Mouse (Mus musculus): ENCODE results near the gene Wbp1.
"Not testable (repeated sequence)": the region's sequence is repeated elsewhere in the genome, so short reads cannot be mapped to it uniquely, and the experiment has no call there.

Gene Wbp1

DNA sequence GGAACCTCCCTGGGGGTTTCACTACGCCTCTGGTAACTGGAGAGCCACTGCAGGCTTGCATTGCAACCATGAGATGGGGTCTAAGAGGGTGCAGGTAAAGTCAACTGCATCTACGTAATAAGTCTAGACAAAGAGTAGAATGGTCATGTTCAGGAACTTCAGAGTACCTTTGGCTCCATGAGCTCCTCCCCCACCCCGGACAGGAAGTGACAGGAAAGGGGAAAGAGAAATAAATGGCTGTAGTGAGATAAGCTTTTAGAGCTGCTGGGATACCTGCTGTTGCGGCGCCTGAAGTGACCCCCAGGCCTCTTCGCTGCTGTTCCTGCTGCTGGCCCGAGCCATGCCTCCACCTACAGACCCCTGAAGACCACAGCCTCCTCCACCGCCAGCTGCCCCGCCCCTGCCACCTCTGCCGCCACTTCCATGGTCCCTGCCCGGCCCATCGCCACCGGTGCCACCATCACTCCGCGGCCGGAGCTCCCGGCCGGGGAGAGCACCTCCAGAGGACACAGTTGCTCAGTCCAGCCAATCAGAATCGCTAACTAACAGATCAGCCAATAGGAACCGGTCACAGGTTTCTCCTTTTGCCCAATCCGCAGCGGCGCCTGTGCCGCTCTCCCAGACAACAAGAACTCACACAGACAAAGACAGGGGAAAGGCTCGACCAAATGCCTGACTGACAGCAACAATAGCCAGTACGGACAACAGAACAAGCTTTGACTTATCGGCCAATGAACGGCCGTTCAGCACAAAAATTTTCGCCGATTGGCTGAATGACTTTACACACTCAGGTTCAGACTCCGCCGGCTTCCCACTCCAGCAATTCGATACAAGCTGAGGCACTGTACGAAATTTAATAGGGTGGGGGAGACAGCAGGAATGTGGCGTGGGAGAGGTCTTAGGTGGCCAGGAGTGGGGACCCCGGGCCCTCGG is at the start of gene Wbp1:
Gene Wbp1, minus strand, starts transcription at position 630 of the 933 bp plus-strand sequence.
- DNase-seq (ENCODE audit: low spot score in 2 of 2), result peak; percentile 72 to 89

GRCm38 (mm10) chr6:83171063-83171462 is 49.7 kb upstream of the Wbp1 start:
- DNase-seq (ENCODE audit: low spot score in 2 of 2), result no peak

DNA sequence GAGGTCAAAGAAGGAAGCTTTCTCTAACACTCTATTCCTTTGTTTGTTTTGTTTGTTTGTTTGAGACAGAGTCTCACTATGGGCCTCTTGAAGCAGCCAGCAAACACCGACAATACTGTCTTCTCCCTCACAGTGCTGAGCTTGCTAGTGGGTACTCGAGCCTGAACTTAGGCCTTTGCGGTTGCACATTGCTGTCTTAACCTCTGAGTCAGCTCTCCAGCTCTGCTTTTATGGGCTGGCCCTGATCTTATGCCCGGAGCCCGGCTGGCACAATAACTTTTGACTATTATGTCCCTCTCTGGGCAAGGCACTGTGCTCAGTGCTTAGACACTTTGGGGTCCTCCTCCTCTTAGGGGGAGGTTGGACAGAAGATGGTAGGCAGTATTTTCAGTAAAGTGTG is 48.5 kb upstream of the Wbp1 start:
- no peak for DNase-seq (ENCODE audit: low spot score in 2 of 2)

DNA sequence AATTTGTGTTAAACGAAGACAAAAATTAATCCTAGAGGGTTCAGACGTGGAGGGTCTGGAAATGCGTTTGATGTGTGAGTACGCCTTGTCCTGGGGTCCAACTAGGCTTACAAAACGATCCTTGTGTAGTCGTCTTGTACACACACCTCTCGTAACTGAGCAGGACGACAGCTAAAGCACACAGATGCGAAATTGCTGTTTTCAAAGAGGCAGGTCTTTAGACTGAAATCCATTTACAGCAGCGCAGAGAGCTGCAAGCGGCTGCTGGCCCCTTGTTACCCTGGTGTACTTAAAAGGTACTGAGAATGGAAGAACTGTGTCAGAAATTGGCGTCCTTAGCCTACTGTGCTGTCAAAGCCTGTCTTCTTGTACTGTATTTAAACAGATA is 44.9 kb upstream of the Wbp1 start:
- DNase-seq (ENCODE audit: low spot score in 2 of 2), result no peak

- DNase-seq (ENCODE audit: low spot score in 2 of 2), result peak; percentile 82 to 93
Measured at GRCm38 (mm10) chr6:83165607-83166242, 44.4 kb upstream of the Wbp1 start, which contains the start of gene Dctn1. Dctn1 (plus strand) TSS chr6:83165920.

DNA sequence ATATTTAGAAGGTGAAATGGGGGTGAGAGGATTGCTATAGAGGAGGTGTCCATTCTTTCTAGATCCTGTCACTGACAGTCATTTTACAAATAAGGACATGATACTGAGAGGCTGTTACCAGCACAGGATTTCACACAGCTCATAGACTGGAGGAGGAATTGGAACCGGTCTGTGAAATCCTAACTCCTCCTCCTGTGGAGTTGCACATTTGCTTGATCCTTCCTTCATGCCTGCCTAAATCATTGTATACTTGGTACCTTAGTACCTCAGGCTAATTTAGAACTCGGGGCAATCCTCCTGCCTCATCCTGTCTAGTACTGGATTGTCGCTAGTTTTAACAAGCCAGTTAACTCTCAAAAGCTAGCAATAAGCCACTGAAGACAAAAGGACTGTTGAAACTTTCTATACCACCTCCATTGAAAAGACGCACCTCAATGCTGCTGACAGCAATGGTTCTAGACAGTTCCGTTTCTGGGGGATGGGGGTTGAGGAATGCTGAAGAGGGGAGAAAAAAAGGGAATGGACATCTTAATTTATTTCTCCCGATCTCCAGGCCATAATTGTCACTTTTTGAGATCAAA is 43.8 kb upstream of the Wbp1 start:
- DNase-seq (ENCODE audit: low spot score in 2 of 2), result no peak

DNA sequence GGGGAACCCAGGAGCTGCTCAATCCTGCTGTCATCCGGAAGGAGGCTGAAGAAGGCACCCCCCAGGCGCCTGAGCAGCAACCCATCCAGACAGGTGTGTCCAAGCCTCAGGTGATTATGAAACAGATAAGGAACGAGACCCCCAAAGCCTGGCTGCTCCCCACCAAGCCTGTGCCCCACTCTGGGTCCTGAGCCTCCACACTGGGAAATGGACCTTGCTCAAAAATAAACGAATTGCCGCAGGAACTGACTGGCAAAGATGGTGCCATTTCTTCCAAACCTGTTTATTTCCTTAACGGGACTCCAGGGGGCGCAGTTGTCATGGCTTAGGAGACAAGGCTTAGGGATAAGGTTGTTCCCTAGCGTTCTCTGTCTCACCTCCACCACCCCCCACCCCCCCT is 41.3 kb upstream of the Wbp1 start:
- peak in 1 of 2 experiments; percentile 65 for DNase-seq (ENCODE audit: low spot score in 2 of 2)

DNA sequence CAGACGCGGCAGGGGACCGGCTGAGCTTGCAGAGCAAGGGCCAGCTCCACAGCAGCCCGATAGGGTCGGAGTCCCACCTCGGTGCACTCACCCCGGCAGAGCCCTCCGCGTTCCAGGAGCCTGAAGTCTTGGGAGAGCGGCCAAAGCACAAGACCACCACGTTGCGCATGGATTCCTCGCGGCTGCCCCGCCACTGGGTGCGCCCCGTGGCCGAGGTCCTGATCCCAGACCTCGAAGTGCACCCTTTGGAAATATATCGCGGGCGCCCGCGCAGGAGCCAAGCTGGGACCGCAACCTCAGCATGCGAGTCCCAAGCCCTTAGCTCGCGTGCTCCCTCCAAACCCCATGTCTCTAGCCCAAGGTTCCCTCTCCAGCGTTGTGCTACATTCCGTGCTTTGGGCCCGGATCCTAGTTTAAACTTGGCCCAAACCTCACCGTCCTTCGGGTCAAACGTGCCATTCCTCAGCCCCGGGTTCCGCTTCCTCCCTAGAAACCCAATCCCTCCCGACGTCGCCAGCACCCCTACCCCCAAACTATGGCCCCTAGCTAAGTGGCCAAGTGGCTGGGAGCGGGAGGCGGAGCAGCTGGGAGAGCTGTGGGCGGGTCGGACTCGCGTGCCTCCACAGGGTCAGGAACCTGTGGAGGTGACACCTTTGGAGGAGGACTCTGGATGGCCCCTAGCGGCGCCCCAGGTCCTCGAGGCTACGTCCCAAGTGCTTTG is 40.7 kb upstream of the Wbp1 start:
- DNase-seq (ENCODE audit: low spot score in 2 of 2), result no peak

GRCm38 (mm10) chr6:83161442-83161841 is 40.1 kb upstream of the Wbp1 start:
- DNase-seq (ENCODE audit: low spot score in 2 of 2), result no peak

GRCm38 (mm10) chr6:83159456-83159855 is 38.1 kb upstream of the Wbp1 start:
- DNase-seq (ENCODE audit: low spot score in 2 of 2), result not testable (repeated sequence)

GRCm38 (mm10) chr6:83156259-83156684 is 34.9 kb upstream of the Wbp1 start, which contains the start of the genes Wdr54 and 1700003E16Rik:
Wdr54 (minus strand) TSS chr6:83156397.
1700003E16Rik (plus strand) TSS chr6:83156404.
- DNase-seq (ENCODE audit: low spot score in 2 of 2), result peak; percentile 61 to 79

GRCm38 (mm10) chr6:83155552-83156238 is 34.3 kb upstream of the Wbp1 start:
- DNase-seq (ENCODE audit: low spot score in 2 of 2), result peak in 1 of 2 experiments; percentile 35

- DNase-seq (ENCODE audit: low spot score in 2 of 2), result no peak
Measured at GRCm38 (mm10) chr6:83153485-83153884, 32.1 kb upstream of the Wbp1 start.

- DNase-seq (ENCODE audit: low spot score in 2 of 2), result no peak
Measured at GRCm38 (mm10) chr6:83153038-83153437, 31.7 kb upstream of the Wbp1 start.

- no peak for DNase-seq (ENCODE audit: low spot score in 2 of 2)
Measured at GRCm38 (mm10) chr6:83151721-83152120, 30.4 kb upstream of the Wbp1 start.

GRCm38 (mm10) chr6:83147280-83147679 is 25.9 kb upstream of the Wbp1 start:
- DNase-seq (ENCODE audit: low spot score in 2 of 2), result no peak

DNA sequence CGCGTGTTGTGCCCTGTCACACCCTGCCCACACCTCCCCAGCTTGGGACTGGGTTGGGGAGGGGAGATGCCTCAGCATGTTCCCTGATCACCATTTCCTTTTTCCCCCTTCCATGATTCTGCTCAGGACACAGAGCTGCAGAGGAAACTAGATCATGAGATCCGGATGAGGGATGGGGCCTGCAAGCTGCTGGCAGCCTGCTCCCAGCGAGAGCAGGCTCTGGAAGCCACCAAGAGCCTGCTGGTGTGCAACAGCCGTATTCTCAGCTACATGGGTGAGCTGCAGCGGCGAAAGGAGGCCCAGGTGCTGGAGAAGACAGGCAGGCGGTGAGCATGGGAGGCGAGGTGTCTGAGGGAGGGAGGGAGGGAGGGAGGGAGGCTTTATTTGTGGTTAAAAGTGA is 24.4 kb upstream of the Wbp1 start:
- no peak for DNase-seq (ENCODE audit: low spot score in 2 of 2)

DNA sequence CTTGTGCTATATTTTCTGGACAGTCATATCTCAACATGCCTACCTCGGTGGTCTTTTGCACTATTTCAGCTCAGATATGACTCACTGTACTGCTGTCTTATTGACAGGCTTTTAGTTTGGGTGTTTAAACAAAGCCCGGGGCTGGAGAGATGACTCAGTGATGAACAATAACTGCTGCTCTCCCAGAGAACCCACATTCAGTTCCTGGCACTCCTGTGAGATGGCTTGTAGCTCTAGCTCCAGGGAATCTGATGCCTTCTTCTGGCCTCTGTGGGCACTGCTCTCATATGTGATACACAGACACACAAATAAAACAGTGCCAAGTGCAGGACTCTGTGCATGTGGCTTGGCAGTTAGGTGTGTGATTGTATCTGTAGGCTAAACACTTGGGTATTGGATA is 23.9 kb upstream of the Wbp1 start:
- no peak for DNase-seq (ENCODE audit: low spot score in 2 of 2)

DNA sequence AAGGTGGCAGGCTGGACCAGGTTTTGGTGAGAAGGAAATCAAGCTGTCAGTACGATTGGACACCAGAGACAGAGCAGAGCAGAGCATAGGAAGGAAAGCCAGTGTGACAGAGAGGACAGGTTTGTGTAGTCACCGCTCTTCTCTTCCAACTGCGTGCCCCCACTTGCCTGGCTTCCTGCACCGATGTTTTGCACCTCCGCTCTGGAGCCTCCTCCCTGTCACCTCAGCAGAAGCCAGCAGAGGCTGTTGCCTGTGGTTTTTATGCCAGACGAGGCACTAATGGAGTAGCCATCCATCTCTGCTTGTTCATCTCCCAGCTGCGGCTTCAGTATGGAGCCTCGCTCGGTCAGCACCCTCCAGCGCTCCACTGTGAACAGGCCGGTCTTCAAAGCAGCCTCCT is 21.5 kb upstream of the Wbp1 start:
- DNase-seq (ENCODE audit: low spot score in 2 of 2), result no peak

- no peak for DNase-seq (ENCODE audit: low spot score in 2 of 2)
Measured at GRCm38 (mm10) chr6:83142211-83142731, 20.9 kb upstream of the Wbp1 start.

DNA sequence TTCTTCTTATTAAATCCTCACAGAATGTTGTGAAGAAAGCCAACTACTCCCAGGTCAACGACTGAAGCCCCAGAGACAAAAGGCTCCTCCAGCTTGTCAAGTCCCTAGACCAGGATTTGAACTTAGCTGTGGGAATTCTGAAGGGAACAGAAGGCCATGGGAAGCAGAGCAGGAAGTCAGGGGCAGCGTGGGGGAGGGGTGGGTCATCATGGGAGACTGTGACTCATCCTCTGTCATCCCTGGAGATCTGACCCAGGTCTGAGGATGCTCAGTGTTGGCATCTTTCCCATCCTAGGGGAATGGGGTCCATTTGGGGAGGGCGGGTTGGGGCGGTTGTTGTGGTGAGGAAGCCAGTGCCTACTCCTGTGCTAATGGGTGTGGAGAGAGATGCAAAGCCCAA is 20.3 kb upstream of the Wbp1 start:
- no peak for DNase-seq (ENCODE audit: low spot score in 2 of 2)

Data from cerebellum, postnatal 4 days (tissue).